ENCODE assay signal across 8 mouse cellular contexts in the genomic region with DNA sequence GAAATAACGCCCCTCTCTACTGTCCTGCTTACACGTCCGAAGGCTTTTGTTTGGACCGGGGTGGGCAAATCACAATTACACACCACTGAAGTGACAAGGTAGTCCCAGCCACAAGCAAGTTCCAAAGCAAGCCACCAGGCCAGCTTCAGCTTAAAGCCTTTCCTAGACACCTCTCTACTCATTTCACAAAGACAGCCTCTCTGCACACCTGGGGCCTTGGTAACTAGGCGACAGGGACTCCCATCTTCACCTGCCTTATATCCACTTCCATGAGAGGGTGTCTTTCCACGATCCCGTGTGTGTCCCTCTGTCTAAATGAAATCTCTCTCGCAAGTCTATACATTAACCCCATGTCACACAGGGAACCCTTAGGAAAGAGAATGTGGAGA.
DNase-seq lines count a peak whose midpoint lies in the region; ATAC-seq lines count a peak whose summit lies in the region.

No protein-coding gene starts in this region.

- no peak for ATAC-seq in heart, embryonic 14.5 days (ENCODE audit: insufficient number of reproducible peaks, insufficient read depth, low FRiP score, low read depth)
- ATAC-seq in hindbrain, embryonic 12.5 days (ENCODE audit: low FRiP score) = peak; percentile 67
- no peak; the same call in 1 of the 2 replicates for ATAC-seq in midbrain, embryonic 12.5 days (ENCODE audit: low FRiP score, low read depth)
- ATAC-seq in erythroblast, adult 5-6 weeks (replicated peaks; ENCODE audit: low FRiP score, poor library complexity, severe bottlenecking) = no peak

- no peaks in the 10 kb centered on the region for H3K27me3 ChIP-seq in heart, embryonic 14.5 days (ENCODE audit: control insufficient read depth, insufficient read depth, low read length)
- no peaks in the 10 kb centered on the region for H3K27me3 ChIP-seq in hindbrain, embryonic 12.5 days
- no peaks in the 10 kb centered on the region for H3K27me3 ChIP-seq in midbrain, embryonic 12.5 days

- DNase-seq in heart, postnatal 14 days = no peak
- DNase-seq in WW6 (ENCODE audit: low read depth, low spot score) = peak; percentile 18
- DNase-seq in T-cell, adult 2 months (ENCODE audit: low spot score) = no peak
- DNase-seq in adrenal gland, postnatal 4 days (ENCODE audit: low spot score in 2 of 2) = no peak

- peaks cover 4% of the 10 kb centered on the region for H3K36me3 ChIP-seq in heart, embryonic 14.5 days (ENCODE audit: control insufficient read depth, insufficient read depth, low read length)
- peaks cover 3% of the 10 kb centered on the region; the same call in 1 of the 2 replicates for H3K36me3 ChIP-seq in hindbrain, embryonic 12.5 days
- H3K36me3 ChIP-seq in midbrain, embryonic 12.5 days = 0 out of 2 replicates have a peak, but pooled peaks cover 4% of the 10 kb centered on the region

- H3K4me2 ChIP-seq in heart, embryonic 14.5 days (ENCODE audit: low read length) = peak overlapping the region; percentile 79
- peak overlapping the region; percentile 79 for H3K4me2 ChIP-seq in hindbrain, embryonic 12.5 days (replicated peaks)
- peak overlapping the region; percentile 75 for H3K4me2 ChIP-seq in midbrain, embryonic 12.5 days (replicated peaks)

- H3K4me3 ChIP-seq in heart, embryonic 14.5 days (ENCODE audit: control insufficient read depth in 1 of 2, insufficient read depth in 1 of 2, low read depth in 1 of 2, low read length in 2 of 2) = peak overlapping the region; percentile 50 to 63
- peak overlapping the region; percentile 69 for H3K4me3 ChIP-seq in hindbrain, embryonic 12.5 days
- H3K4me3 ChIP-seq in midbrain, embryonic 12.5 days = peak overlapping the region; percentile 73

- no peaks in the 10 kb centered on the region for H3K9me3 ChIP-seq in heart, embryonic 14.5 days (ENCODE audit: control insufficient read depth, low read length)
- H3K9me3 ChIP-seq in hindbrain, embryonic 12.5 days (replicated peaks) = no peaks in the 10 kb centered on the region
- H3K9me3 ChIP-seq in midbrain, embryonic 12.5 days = no peaks in the 10 kb centered on the region

- intact Hi-C loops in heart, postnatal 14 days (cut with DNase I) = no loop called here

- peaks cover 17 to 65% of the 10 kb centered on the region in 2 experiments for H3K4me1 ChIP-seq in heart, embryonic 14.5 days (ENCODE audit: control insufficient read depth in 2 of 2, insufficient read depth in 2 of 2, low read length in 2 of 2)
- H3K4me1 ChIP-seq in hindbrain, embryonic 12.5 days = peaks cover 24% of the 10 kb centered on the region
- H3K4me1 ChIP-seq in midbrain, embryonic 12.5 days = peaks cover 24% of the 10 kb centered on the region

- H3K27ac ChIP-seq in heart, embryonic 14.5 days (replicated peaks in 1 of 2; ENCODE audit: control insufficient read depth in 1 of 2, insufficient read depth in 1 of 2, low read depth in 2 of 2, low read length in 2 of 2) = peak overlapping the region; percentile 54 to 80; a peak in 3 of 4 replicates
- H3K27ac ChIP-seq in hindbrain, embryonic 12.5 days = peak overlapping the region; percentile 82
- H3K27ac ChIP-seq in midbrain, embryonic 12.5 days (replicated peaks) = peak overlapping the region; percentile 79; the same call in 1 of the 2 replicates

- WGBS in heart, embryonic 14.5 days = 11% methylated on average over 8 of the region's 8 CpGs
- WGBS in hindbrain, embryonic 12.5 days = 11% methylated on average over 8 of the region's 8 CpGs
- WGBS in midbrain, embryonic 12.5 days = 13% methylated on average over 8 of the region's 8 CpGs

- peak overlapping the region; percentile 81 for H3K9ac ChIP-seq in heart, embryonic 14.5 days (ENCODE audit: low read length)
- H3K9ac ChIP-seq in hindbrain, embryonic 12.5 days = peak overlapping the region; percentile 76
- peak overlapping the region; percentile 75 for H3K9ac ChIP-seq in midbrain, embryonic 12.5 days (replicated peaks)
